Mouse (Mus musculus) liver, adult 2 months (tissue): ENCODE data around the gene Ccdc3. TPM values are rescaled to one million over a fixed set of nuclear protein-coding genes. Genes with fewer than 3 reads are reported as not detected.
"Not testable (repeated sequence)": the region's sequence is repeated elsewhere in the genome, so short reads cannot be mapped to it uniquely, and the experiment has no call there.

Experiments
- DNase-seq: peaks from one replicate; pipeline ENCODE4 v3.0.0-alpha.2; 2011; ENCODE audit warnings: low read depth, low spot score; ENCODE audit errors: extremely low read depth
- H3K27ac ChIP-seq: fragments of 200-500 bp; replicated peaks from 2 replicates; pipeline ENCODE4 v1.5.1; 2012; ENCODE audit warnings: low read depth, mild to moderate bottlenecking, control low read depth, inconsistent platforms, low read length; ENCODE audit not compliant: insufficient read depth
- H3K27me3 ChIP-seq: fragments of 200-500 bp; 2 replicates; pipeline ENCODE4 v1.6.1; 2012; ENCODE audit warnings: mild to moderate bottlenecking, moderate library complexity, low read length, inconsistent platforms; ENCODE audit not compliant: control insufficient read depth, insufficient read depth
- H3K36me3 ChIP-seq: fragments of 200-500 bp; 2 replicates; pipeline ENCODE4 v1.6.1; 2012; ENCODE audit warnings: low read length, inconsistent platforms; ENCODE audit not compliant: control insufficient read depth, insufficient read depth
- H3K4me1 ChIP-seq: fragments of 200-500 bp; 2 replicates; pipeline ENCODE4 v1.6.1; 2011; ENCODE audit warnings: low read length; ENCODE audit not compliant: control insufficient read depth, insufficient read depth
- H3K4me3 ChIP-seq: fragments of 200-500 bp; 2 replicates; pipeline ENCODE4 v1.5.1; 2011; ENCODE audit warnings: low read depth, mild to moderate bottlenecking, control low read depth, low read length, moderate library complexity; ENCODE audit not compliant: insufficient read depth
- H3K79me2 ChIP-seq: fragments of 200-500 bp; 2 replicates; pipeline ENCODE4 v1.6.1; 2012; ENCODE audit warnings: inconsistent platforms, mild to moderate bottlenecking, low read length, moderate library complexity; ENCODE audit not compliant: control insufficient read depth, insufficient read depth
- H3K9ac ChIP-seq: fragments of 200-500 bp; 2 replicates; pipeline ENCODE4 v1.6.1; 2012; ENCODE audit warnings: low read depth, mild to moderate bottlenecking, control low read depth, inconsistent platforms, low read length
- CTCF ChIP-seq: fragments of 200-500 bp; IDR thresholded peaks from 2 replicates; pipeline ENCODE4 v1.5.1; 2011; ENCODE audit warnings: low read depth, low read length, control low read depth
- POLR2A ChIP-seq: fragments of 200-500 bp; IDR thresholded peaks from 2 replicates; pipeline ENCODE4 v1.6.1; 2011; ENCODE audit warnings: low read length, control low read depth; ENCODE audit not compliant: insufficient read depth; ENCODE audit errors: extremely low read depth
- WGBS: fragments of 180-500 bp; shearing (Covaris S2); methylation state at CpG from one replicate; pipeline ENCODE4 v1.1.7; 2018; 5-methylcytosine and 5-hydroxymethylcytosine counted together
- polyA plus RNA-seq: library from polyadenylated mRNA; depleted of rRNA; stranded (reverse); fragments of >200 nt; gene quantifications from 2 replicates; pipeline ENCODE4 v1.2.3, GENCODE M21; 2012; rRNA removed
- total RNA-seq: library from RNA; depleted of rRNA; stranded (reverse); fragments of >200 nt; gene quantifications from 2 replicates; pipeline ENCODE4 v1.2.3, GENCODE M21; 2014; rRNA removed

Gene Ccdc3
- 0.92 and 1.6 TPM in 2 replicates for total RNA-seq
- 0.78 and 0.91 TPM in 2 replicates for polyA plus RNA-seq

GRCm38 (mm10) chr2:5137500-5138286, at the start of gene Ccdc3:
Ccdc3 (plus strand) TSS chr2:5137776.
- Histone ChIP-seq H3K4me1 (0 out of 2 replicates have a peak, but pooled peaks cover 4% of the 10 kb centered on the region), H3K27ac (no peak within 1 kb of the TSS), H3K4me3 (peak within 1 kb of the TSS; percentile 61), H3K79me2 (no peaks in the 10 kb centered on the region), H3K36me3 (no peaks in the 10 kb centered on the region), H3K27me3 (peaks cover 17% of the 10 kb centered on the region), H3K9ac (peak within 1 kb of the TSS; percentile 44)
- 2% methylated on average over 78 of the region's 78 CpGs for WGBS
- no peak for DNase-seq
- TF ChIP-seq CTCF (no peak), POLR2A (no peak)

- not testable (repeated sequence) for H3K9ac ChIP-seq, H3K27me3 ChIP-seq, H3K79me2 ChIP-seq, H3K4me3 ChIP-seq, H3K27ac ChIP-seq, H3K36me3 ChIP-seq, H3K4me1 ChIP-seq
- WGBS = 67% methylated on average over 4 of the region's 4 CpGs
- DNase-seq = peak; percentile 43
Observed at GRCm38 (mm10) chr2:5090385-5090784, 47.2 kb upstream of the Ccdc3 start.

GRCm38 (mm10) chr2:5094876-5095275, 42.7 kb upstream of the Ccdc3 start:
- H3K79me2 ChIP-seq = no peaks in the 10 kb centered on the region
- no peaks in the 10 kb centered on the region for H3K27me3 ChIP-seq
- TF ChIP-seq CTCF = no peak
- no peak for TF ChIP-seq POLR2A
- H3K27ac ChIP-seq = no peak overlapping the region
- DNase-seq = no peak
- no peak overlapping the region for H3K9ac ChIP-seq
- H3K4me3 ChIP-seq = no peak overlapping the region
- WGBS = 90% methylated on average over 5 of the region's 5 CpGs
- no peaks in the 10 kb centered on the region for H3K36me3 ChIP-seq
- H3K4me1 ChIP-seq = no peaks in the 10 kb centered on the region

- TF ChIP-seq CTCF = no peak
- TF ChIP-seq POLR2A = no peak
- no peaks in the 10 kb centered on the region for H3K4me1 ChIP-seq
- DNase-seq = no peak
- H3K36me3 ChIP-seq = no peaks in the 10 kb centered on the region
- no peak overlapping the region for H3K27ac ChIP-seq
- H3K9ac ChIP-seq = no peak overlapping the region
- no peaks in the 10 kb centered on the region for H3K79me2 ChIP-seq
- no peaks in the 10 kb centered on the region for H3K27me3 ChIP-seq
- WGBS = 26% methylated on average over 1 of the region's 1 CpGs
- H3K4me3 ChIP-seq = no peak overlapping the region
Observed at GRCm38 (mm10) chr2:5095316-5095715, 42.3 kb upstream of the Ccdc3 start.

- DNase-seq = no peak
- Histone ChIP-seq H3K9ac (no peak overlapping the region), H3K4me3 (no peak overlapping the region), H3K36me3 (no peaks in the 10 kb centered on the region), H3K79me2 (no peaks in the 10 kb centered on the region), H3K27ac (no peak overlapping the region), H3K4me1 (no peaks in the 10 kb centered on the region), H3K27me3 (no peaks in the 10 kb centered on the region)
- WGBS = 22% methylated on average over 20 of the region's 20 CpGs
- TF ChIP-seq POLR2A (no peak), CTCF (no peak)
Observed at GRCm38 (mm10) chr2:5097786-5098445, 39.7 kb upstream of the Ccdc3 start.

- H3K4me3 ChIP-seq = no peak overlapping the region
- no peaks in the 10 kb centered on the region for H3K4me1 ChIP-seq
- WGBS = 87% methylated on average over 6 of the region's 6 CpGs
- H3K9ac ChIP-seq = no peak overlapping the region
- no peaks in the 10 kb centered on the region for H3K27me3 ChIP-seq
- TF ChIP-seq CTCF (no peak), POLR2A (no peak)
- H3K27ac ChIP-seq = no peak overlapping the region
- H3K79me2 ChIP-seq = no peaks in the 10 kb centered on the region
- DNase-seq = no peak
- no peaks in the 10 kb centered on the region for H3K36me3 ChIP-seq
Observed at GRCm38 (mm10) chr2:5099176-5099575, 38.4 kb upstream of the Ccdc3 start.
